In genomic region chr4:110264345-110264943, GRCm38 (mm10) we compare ENCODE assay signal across 29 mouse cellular contexts.
DNase-seq lines count a peak whose midpoint lies in the region; ATAC-seq and TF ChIP-seq lines count a peak whose summit lies in the region.
"Had no signal": no experiment of that assay in that cellular context is flagged by ENCODE, and none has a peak within 500 bp of the region (broad histone marks: within the 10 kb centered on the region; RNA-seq: fewer than 3 reads in every experiment).

No protein-coding gene starts in this region.

- peaks cover 30% of the 10 kb centered on the region for H3K4me1 ChIP-seq in hindbrain, embryonic 13.5 days (replicated peaks)
- peaks cover 14% of the 10 kb centered on the region for H3K4me1 ChIP-seq in hindbrain, embryonic 10.5 days (replicated peaks)
- H3K4me1 ChIP-seq in forebrain, embryonic 14.5 days (ENCODE audit: control insufficient read depth, insufficient read depth, low read length) = peaks cover 14% of the 10 kb centered on the region
- no peaks in the 10 kb centered on the region for H3K4me1 ChIP-seq in forebrain, postnatal 0 days (ENCODE audit: insufficient read depth)
- H3K4me1 ChIP-seq: liver, embryonic 12.5 days; megakaryocyte, embryonic 14.5 days had no signal

- H3K9me3 ChIP-seq in hindbrain, embryonic 13.5 days = no peaks in the 10 kb centered on the region
- no peaks in the 10 kb centered on the region for H3K9me3 ChIP-seq in hindbrain, embryonic 10.5 days
- H3K9me3 ChIP-seq in forebrain, embryonic 14.5 days (replicated peaks; ENCODE audit: control insufficient read depth, low read length) = no peaks in the 10 kb centered on the region
- H3K9me3 ChIP-seq in forebrain, postnatal 0 days (ENCODE audit: low read length) = no peaks in the 10 kb centered on the region
- H3K9me3 ChIP-seq: liver, embryonic 12.5 days; megakaryocyte, embryonic 14.5 days; midbrain, embryonic 12.5 days had no signal

- H3K4me2 ChIP-seq in hindbrain, embryonic 13.5 days = no peak overlapping the region
- no peak overlapping the region for H3K4me2 ChIP-seq in forebrain, embryonic 14.5 days (ENCODE audit: low read length)
- no peak overlapping the region for H3K4me2 ChIP-seq in forebrain, postnatal 0 days (ENCODE audit: low read depth)
- H3K4me2 ChIP-seq: heart, embryonic 11.5 days; hindbrain, embryonic 14.5 days; liver, embryonic 12.5 days; midbrain, embryonic 12.5 days had no signal

- H3K36me3 ChIP-seq in hindbrain, embryonic 13.5 days = 0 out of 2 replicates have a peak, but pooled peaks cover 3% of the 10 kb centered on the region
- H3K36me3 ChIP-seq in hindbrain, embryonic 10.5 days = peaks cover 8% of the 10 kb centered on the region
- peaks cover 7% of the 10 kb centered on the region; the same call in 1 of the 2 replicates for H3K36me3 ChIP-seq in forebrain, embryonic 14.5 days (ENCODE audit: control insufficient read depth, insufficient read depth, low read length)
- H3K36me3 ChIP-seq in forebrain, postnatal 0 days (ENCODE audit: insufficient read depth) = peaks cover 3% of the 10 kb centered on the region; the same call in 1 of the 2 replicates
- H3K36me3 ChIP-seq: liver, embryonic 12.5 days had no signal

- H3K27me3 ChIP-seq in hindbrain, embryonic 13.5 days = no peaks in the 10 kb centered on the region
- no peaks in the 10 kb centered on the region for H3K27me3 ChIP-seq in hindbrain, embryonic 10.5 days (ENCODE audit: insufficient read depth, poor library complexity, severe bottlenecking)
- no peaks in the 10 kb centered on the region for H3K27me3 ChIP-seq in forebrain, embryonic 14.5 days (replicated peaks; ENCODE audit: control insufficient read depth, insufficient read depth, low read length)
- H3K27me3 ChIP-seq in forebrain, postnatal 0 days (ENCODE audit: insufficient read depth, low read length) = no peaks in the 10 kb centered on the region
- H3K27me3 ChIP-seq: liver, embryonic 12.5 days; megakaryocyte, embryonic 14.5 days; midbrain, embryonic 12.5 days had no signal

- no peak for ATAC-seq in hindbrain, embryonic 13.5 days (ENCODE audit: low FRiP score)
- peak; percentile 73 for ATAC-seq in forebrain, embryonic 14.5 days
- ATAC-seq in forebrain, postnatal 0 days = peak; percentile 65; the same call in 1 of the 2 replicates
- ATAC-seq: intestine, postnatal 0 days; liver, embryonic 12.5 days; liver, postnatal 0 days had no signal

- DNase-seq in hindbrain, embryonic 10.5 days (ENCODE audit: low spot score) = no peak
- DNase-seq in layer of hippocampus, adult 9-11 months = peak; percentile 8
- DNase-seq in layer of hippocampus, adult 11-12 months (ENCODE audit: low spot score) = no peak
- DNase-seq in forebrain, embryonic 14.5 days (ENCODE audit: low spot score) = peak; percentile 65
- DNase-seq in forebrain, postnatal 0 days = peak; percentile 21
- DNase-seq in right cerebral cortex, adult 2 months (ENCODE audit: low spot score in 2 of 2) = no peak
- DNase-seq: adrenal gland, postnatal 25 days; B cell, adult 2 months; cerebellum, adult 9-10 months; cerebellum, postnatal 36 days; gastrocnemius, postnatal 10 days; heart, postnatal 36 days; kidney, postnatal 14 days; layer of hippocampus, postnatal 36 days; left cerebral cortex, postnatal 4 days; liver, postnatal 0 days; lung, postnatal 4 days; right cerebral cortex, adult 18-20 months; right cerebral cortex, postnatal 4 days; thymus, adult 18-20 months; thymus, postnatal 36 days had no signal

- WGBS in hindbrain, embryonic 13.5 days = 51% methylated on average over 8 of the region's 8 CpGs
- 84% methylated on average over 8 of the region's 8 CpGs for WGBS in hindbrain, embryonic 10.5 days
- WGBS in forebrain, embryonic 14.5 days = 46% methylated on average over 8 of the region's 8 CpGs
- WGBS in forebrain, postnatal 0 days = 33% methylated on average over 8 of the region's 8 CpGs

- no peak for TF ChIP-seq CTCF in forebrain, postnatal 0 days (IDR thresholded peaks at IDR 0.05; ENCODE audit: low read depth)

- H3K4me3 ChIP-seq in hindbrain, embryonic 13.5 days = no peak overlapping the region
- no peak overlapping the region for H3K4me3 ChIP-seq in hindbrain, embryonic 10.5 days
- H3K4me3 ChIP-seq in forebrain, embryonic 14.5 days (ENCODE audit: low read depth, low read length) = no peak overlapping the region
- H3K4me3 ChIP-seq in forebrain, postnatal 0 days (ENCODE audit: low read depth, low read length) = no peak overlapping the region
- H3K4me3 ChIP-seq: liver, embryonic 12.5 days; megakaryocyte, embryonic 14.5 days; midbrain, embryonic 12.5 days had no signal

- no peak overlapping the region for H3K9ac ChIP-seq in hindbrain, embryonic 13.5 days
- H3K9ac ChIP-seq in forebrain, embryonic 14.5 days (ENCODE audit: low read length) = no peak overlapping the region
- H3K9ac ChIP-seq in forebrain, postnatal 0 days = no peak overlapping the region
- H3K9ac ChIP-seq: hindbrain, embryonic 14.5 days; liver, embryonic 12.5 days; liver, postnatal 0 days; midbrain, embryonic 12.5 days had no signal

- peak overlapping the region; percentile 40; the same call in 1 of the 2 replicates for H3K27ac ChIP-seq in hindbrain, embryonic 13.5 days
- H3K27ac ChIP-seq in hindbrain, embryonic 10.5 days = no peak overlapping the region
- no peak overlapping the region for H3K27ac ChIP-seq in forebrain, embryonic 14.5 days (ENCODE audit: low read depth, low read length)
- no peak overlapping the region for H3K27ac ChIP-seq in forebrain, postnatal 0 days (ENCODE audit: low read depth, low read length)
- H3K27ac ChIP-seq: hindbrain, embryonic 14.5 days; liver, embryonic 12.5 days; midbrain, embryonic 12.5 days; stomach, postnatal 0 days had no signal

Comparison
In these comparisons a context has a peak if more than half of its experiments do, and no peak if none do; other contexts are left out.
1. DNase-seq: peak in layer of hippocampus, adult 9-11 months (single experiment), forebrain, embryonic 14.5 days (single experiment) and forebrain, postnatal 0 days (single experiment); none in hindbrain, embryonic 10.5 days (single experiment), layer of hippocampus, adult 11-12 months (single experiment) and right cerebral cortex, adult 2 months (0 of 2).